Mouse (Mus musculus): ENCODE data around the gene Gucd1.

DNA sequence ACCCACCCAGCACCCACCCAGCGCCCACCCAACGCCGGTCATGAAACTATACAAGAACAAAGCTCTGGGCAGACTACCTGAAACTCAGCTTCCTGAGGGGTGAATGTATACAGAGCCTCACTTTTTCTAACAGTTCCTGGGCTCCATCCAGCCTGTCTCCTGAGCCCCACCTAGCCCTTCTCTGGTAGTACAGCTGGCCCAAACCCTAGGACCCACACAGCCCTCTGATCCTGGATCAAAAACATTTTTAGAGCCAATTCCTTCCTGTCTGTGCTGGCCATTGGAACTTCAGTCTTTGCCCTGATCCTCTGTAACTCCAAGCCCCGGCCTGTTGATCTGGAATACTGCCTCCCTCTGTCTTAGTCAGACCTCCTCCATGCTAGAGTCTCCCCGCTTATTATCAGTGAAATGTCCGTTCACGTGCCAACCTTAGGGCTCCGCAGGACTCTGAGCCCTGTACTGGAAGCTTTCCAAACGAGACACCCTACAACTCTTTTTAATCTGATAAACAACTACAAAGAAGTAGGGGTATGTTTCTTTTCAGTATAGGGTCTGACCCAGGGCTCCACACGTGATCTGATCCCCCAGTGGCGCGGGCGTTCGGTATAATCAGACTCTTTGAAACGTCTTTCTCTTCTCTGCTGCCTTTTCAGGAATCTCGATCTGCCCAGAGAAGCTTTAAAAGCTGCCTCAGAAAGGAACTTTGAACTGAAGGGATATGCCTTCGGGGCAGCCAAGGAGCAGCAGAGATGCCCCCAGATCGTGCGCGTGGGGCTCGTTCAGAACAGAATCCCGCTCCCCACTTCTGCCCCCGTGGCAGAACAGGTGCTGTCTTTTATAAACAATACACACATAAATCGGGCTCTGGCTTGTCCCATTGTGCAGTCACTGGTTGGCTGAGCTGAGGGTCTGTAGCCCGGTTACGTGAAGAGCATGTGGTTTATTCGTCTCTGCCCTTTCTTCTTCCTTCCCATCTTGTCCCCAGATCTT, 105.4 kb downstream of the Gucd1 start:
- TF ChIP-seq MAFK (IDR thresholded peaks at IDR 0.05; ENCODE audit: insufficient read depth, low read depth, low read length) (no peak), CHD2 (IDR thresholded peaks at IDR 0.05; ENCODE audit: low read depth, low read length) (no peak)
